Mouse (Mus musculus): Measurements from ENCODE around the gene Zc3h12b. TPM values are rescaled to one million over a fixed set of nuclear protein-coding genes. Genes with fewer than 3 reads are reported as not detected.

The Zc3h12b gene
- total and polyA plus RNA-seq, 2 experiments, result 0.11 to 0.28 TPM

- H3K27ac ChIP-seq (replicated peaks; ENCODE audit: insufficient read depth, low read depth, low read length), result no peak overlapping the region
- H3K79me2 ChIP-seq (ENCODE audit: control insufficient read depth, insufficient read depth, low read length), result no peaks in the 10 kb centered on the region
- H3K4me3 ChIP-seq (ENCODE audit: insufficient read depth, low read depth, low read length), result no peak overlapping the region
- no peak overlapping the region for H3K9ac ChIP-seq (ENCODE audit: low read depth, low read length)
- H3K36me3 ChIP-seq (ENCODE audit: control insufficient read depth, insufficient read depth, low read length), result no peaks in the 10 kb centered on the region
- no peak for TF ChIP-seq POLR2A (IDR thresholded peaks at IDR 0.05; ENCODE audit: extremely low read depth, insufficient read depth, low read length)
- TF ChIP-seq CTCF (IDR thresholded peaks at IDR 0.05; ENCODE audit: low read depth, low read length), result no peak
- 42% methylated on average over 1 of the region's 1 CpGs for WGBS
- H3K27me3 ChIP-seq (ENCODE audit: control insufficient read depth, insufficient read depth, low read length), result no peaks in the 10 kb centered on the region
- H3K4me1 ChIP-seq (ENCODE audit: control insufficient read depth, insufficient read depth, low read length), result no peaks in the 10 kb centered on the region
- peak; percentile 0 for DNase-seq (ENCODE audit: extremely low read depth, low read depth, low spot score)
Measured at GRCm38 (mm10) chrX:95801790-95802189, 90.3 kb downstream of the Zc3h12b start.

- Histone ChIP-seq H3K4me1 (ENCODE audit: control insufficient read depth, insufficient read depth, low read length) (no peaks in the 10 kb centered on the region), H3K36me3 (ENCODE audit: control insufficient read depth, insufficient read depth, low read length) (no peaks in the 10 kb centered on the region), H3K4me3 (ENCODE audit: insufficient read depth, low read depth, low read length) (no peak overlapping the region), H3K79me2 (ENCODE audit: control insufficient read depth, insufficient read depth, low read length) (no peaks in the 10 kb centered on the region), H3K9ac (ENCODE audit: low read depth, low read length) (no peak overlapping the region), H3K27ac (replicated peaks; ENCODE audit: insufficient read depth, low read depth, low read length) (no peak overlapping the region), H3K27me3 (ENCODE audit: control insufficient read depth, insufficient read depth, low read length) (no peaks in the 10 kb centered on the region)
- DNase-seq (ENCODE audit: extremely low read depth, low read depth, low spot score), result no peak
- no peak for TF ChIP-seq CTCF (IDR thresholded peaks at IDR 0.05; ENCODE audit: low read depth, low read length)
- no peak for TF ChIP-seq POLR2A (IDR thresholded peaks at IDR 0.05; ENCODE audit: extremely low read depth, insufficient read depth, low read length)
- 77% methylated on average over 10 of the region's 14 CpGs for WGBS
Measured at GRCm38 (mm10) chrX:95852806-95853205, 141.3 kb downstream of the Zc3h12b start.

GRCm38 (mm10) chrX:95881111-95881510, 169.6 kb downstream of the Zc3h12b start:
- Histone ChIP-seq H3K27me3 (ENCODE audit: control insufficient read depth, insufficient read depth, low read length) (no peaks in the 10 kb centered on the region), H3K4me3 (ENCODE audit: insufficient read depth, low read depth, low read length) (no peak overlapping the region), H3K36me3 (ENCODE audit: control insufficient read depth, insufficient read depth, low read length) (no peaks in the 10 kb centered on the region), H3K79me2 (ENCODE audit: control insufficient read depth, insufficient read depth, low read length) (no peaks in the 10 kb centered on the region), H3K9ac (ENCODE audit: low read depth, low read length) (no peak overlapping the region), H3K27ac (replicated peaks; ENCODE audit: insufficient read depth, low read depth, low read length) (no peak overlapping the region), H3K4me1 (ENCODE audit: control insufficient read depth, insufficient read depth, low read length) (no peaks in the 10 kb centered on the region)
- TF ChIP-seq CTCF (IDR thresholded peaks at IDR 0.05; ENCODE audit: low read depth, low read length) (no peak), POLR2A (IDR thresholded peaks at IDR 0.05; ENCODE audit: extremely low read depth, insufficient read depth, low read length) (no peak)
- no peak for DNase-seq (ENCODE audit: extremely low read depth, low read depth, low spot score)

- Histone ChIP-seq H3K79me2 (ENCODE audit: control insufficient read depth, insufficient read depth, low read length) (no peaks in the 10 kb centered on the region), H3K36me3 (ENCODE audit: control insufficient read depth, insufficient read depth, low read length) (no peaks in the 10 kb centered on the region), H3K27ac (replicated peaks; ENCODE audit: insufficient read depth, low read depth, low read length) (no peak overlapping the region), H3K9ac (ENCODE audit: low read depth, low read length) (no peak overlapping the region), H3K4me1 (ENCODE audit: control insufficient read depth, insufficient read depth, low read length) (no peaks in the 10 kb centered on the region), H3K27me3 (ENCODE audit: control insufficient read depth, insufficient read depth, low read length) (no peaks in the 10 kb centered on the region), H3K4me3 (ENCODE audit: insufficient read depth, low read depth, low read length) (no peak overlapping the region)
- DNase-seq (ENCODE audit: extremely low read depth, low read depth, low spot score), result no peak
- TF ChIP-seq CTCF (IDR thresholded peaks at IDR 0.05; ENCODE audit: low read depth, low read length), result no peak
- no peak for TF ChIP-seq POLR2A (IDR thresholded peaks at IDR 0.05; ENCODE audit: extremely low read depth, insufficient read depth, low read length)
- 84% methylated on average over 3 of the region's 3 CpGs for WGBS
Measured at GRCm38 (mm10) chrX:95902716-95903115, 191.2 kb downstream of the Zc3h12b start.

- Histone ChIP-seq H3K79me2 (ENCODE audit: control insufficient read depth, insufficient read depth, low read length) (no peaks in the 10 kb centered on the region), H3K4me3 (ENCODE audit: insufficient read depth, low read depth, low read length) (no peak overlapping the region), H3K27ac (replicated peaks; ENCODE audit: insufficient read depth, low read depth, low read length) (no peak overlapping the region), H3K27me3 (ENCODE audit: control insufficient read depth, insufficient read depth, low read length) (no peaks in the 10 kb centered on the region), H3K4me1 (ENCODE audit: control insufficient read depth, insufficient read depth, low read length) (peaks cover under 1% of the 10 kb centered on the region; the same call in 1 of the 2 replicates), H3K9ac (ENCODE audit: low read depth, low read length) (no peak overlapping the region), H3K36me3 (ENCODE audit: control insufficient read depth, insufficient read depth, low read length) (peaks cover 25% of the 10 kb centered on the region)
- DNase-seq (ENCODE audit: extremely low read depth, low read depth, low spot score), result no peak
- TF ChIP-seq CTCF (IDR thresholded peaks at IDR 0.05; ENCODE audit: low read depth, low read length) (no peak), POLR2A (IDR thresholded peaks at IDR 0.05; ENCODE audit: extremely low read depth, insufficient read depth, low read length) (no peak)
- 90% methylated on average over 2 of the region's 2 CpGs for WGBS
Measured at GRCm38 (mm10) chrX:95935481-95935880, 224.0 kb downstream of the Zc3h12b start.

- Histone ChIP-seq H3K79me2 (ENCODE audit: control insufficient read depth, insufficient read depth, low read length) (no peaks in the 10 kb centered on the region), H3K27ac (replicated peaks; ENCODE audit: insufficient read depth, low read depth, low read length) (no peak overlapping the region), H3K9ac (ENCODE audit: low read depth, low read length) (no peak overlapping the region), H3K4me3 (ENCODE audit: insufficient read depth, low read depth, low read length) (no peak overlapping the region), H3K27me3 (ENCODE audit: control insufficient read depth, insufficient read depth, low read length) (no peaks in the 10 kb centered on the region), H3K4me1 (ENCODE audit: control insufficient read depth, insufficient read depth, low read length) (peaks cover 2% of the 10 kb centered on the region), H3K36me3 (ENCODE audit: control insufficient read depth, insufficient read depth, low read length) (peaks cover 30% of the 10 kb centered on the region)
- 88% methylated on average over 2 of the region's 2 CpGs for WGBS
- TF ChIP-seq CTCF (IDR thresholded peaks at IDR 0.05; ENCODE audit: low read depth, low read length) (no peak), POLR2A (IDR thresholded peaks at IDR 0.05; ENCODE audit: extremely low read depth, insufficient read depth, low read length) (no peak)
- DNase-seq (ENCODE audit: extremely low read depth, low read depth, low spot score), result no peak
Measured at GRCm38 (mm10) chrX:95945496-95945895, 234.0 kb downstream of the Zc3h12b start.

All from liver, adult 2 months (tissue).